Mouse (Mus musculus): ENCODE data around the gene Apoc2. TPM values are rescaled to one million over a fixed set of nuclear protein-coding genes. Genes with fewer than 3 reads are reported as not detected.

Gene Apoc2
- total and polyA plus RNA-seq, 2 experiments from 2014 or later, result 0.50 to 0.86 TPM

GRCm38 (mm10) chr7:19652614-19653013 lies 25.1 kb downstream of the Apoc2 start:
- 96% methylated on average over 2 of the region's 2 CpGs for WGBS
- DNase-seq, result no peak
- Histone ChIP-seq H3K4me3 (ENCODE audit: low read depth, low read length) (no peak overlapping the region), H3K4me2 (ENCODE audit: low read depth) (no peak overlapping the region), H3K9ac (no peak overlapping the region), H3K9me3 (ENCODE audit: low read length) (no peaks in the 10 kb centered on the region), H3K27me3 (ENCODE audit: insufficient read depth, low read length) (no peaks in the 10 kb centered on the region), H3K27ac (ENCODE audit: low read depth, low read length) (no peak overlapping the region), H3K4me1 (ENCODE audit: insufficient read depth) (no peaks in the 10 kb centered on the region), H3K36me3 (ENCODE audit: insufficient read depth) (peaks cover 62% of the 10 kb centered on the region)
- no peak for TF ChIP-seq CTCF (IDR thresholded peaks at IDR 0.05; ENCODE audit: low read depth)
- ATAC-seq, result no peak

- H3K9ac ChIP-seq, result no peak overlapping the region
- no peaks in the 10 kb centered on the region for H3K4me1 ChIP-seq (ENCODE audit: insufficient read depth)
- H3K4me2 ChIP-seq (ENCODE audit: low read depth), result no peak overlapping the region
- H3K27ac ChIP-seq (ENCODE audit: low read depth, low read length), result no peak overlapping the region
- H3K9me3 ChIP-seq (ENCODE audit: low read length), result no peaks in the 10 kb centered on the region
- DNase-seq, result no peak
- H3K36me3 ChIP-seq (ENCODE audit: insufficient read depth), result peaks cover 70% of the 10 kb centered on the region
- WGBS, result 93% methylated on average over 6 of the region's 6 CpGs
- ATAC-seq, result no peak
- no peaks in the 10 kb centered on the region for H3K27me3 ChIP-seq (ENCODE audit: insufficient read depth, low read length)
- TF ChIP-seq CTCF (IDR thresholded peaks at IDR 0.05; ENCODE audit: low read depth), result no peak
- no peak overlapping the region for H3K4me3 ChIP-seq (ENCODE audit: low read depth, low read length)
Observed at GRCm38 (mm10) chr7:19651063-19651786, 26.5 kb downstream of the Apoc2 start.

- no peak overlapping the region for H3K27ac ChIP-seq (ENCODE audit: low read depth, low read length)
- no peak for TF ChIP-seq CTCF (IDR thresholded peaks at IDR 0.05; ENCODE audit: low read depth)
- H3K4me1 ChIP-seq (ENCODE audit: insufficient read depth), result no peaks in the 10 kb centered on the region
- H3K9ac ChIP-seq, result no peak overlapping the region
- no peaks in the 10 kb centered on the region for H3K27me3 ChIP-seq (ENCODE audit: insufficient read depth, low read length)
- WGBS, result 93% methylated on average over 4 of the region's 4 CpGs
- no peak for ATAC-seq
- H3K4me3 ChIP-seq (ENCODE audit: low read depth, low read length), result no peak overlapping the region
- no peaks in the 10 kb centered on the region for H3K9me3 ChIP-seq (ENCODE audit: low read length)
- H3K36me3 ChIP-seq (ENCODE audit: insufficient read depth), result peaks cover 96% of the 10 kb centered on the region
- H3K4me2 ChIP-seq (ENCODE audit: low read depth), result no peak overlapping the region
- no peak for DNase-seq
Observed at GRCm38 (mm10) chr7:19641223-19641622, 36.5 kb downstream of the Apoc2 start.

GRCm38 (mm10) chr7:19635074-19635827 lies 42.5 kb downstream of the Apoc2 start:
- DNase-seq, result no peak
- ATAC-seq, result no peak
- H3K27ac ChIP-seq (ENCODE audit: low read depth, low read length), result no peak overlapping the region
- no peaks in the 10 kb centered on the region for H3K9me3 ChIP-seq (ENCODE audit: low read length)
- peaks cover 77% of the 10 kb centered on the region for H3K36me3 ChIP-seq (ENCODE audit: insufficient read depth)
- TF ChIP-seq CTCF (IDR thresholded peaks at IDR 0.05; ENCODE audit: low read depth), result no peak
- no peaks in the 10 kb centered on the region for H3K4me1 ChIP-seq (ENCODE audit: insufficient read depth)
- no peak overlapping the region for H3K9ac ChIP-seq
- 92% methylated on average over 11 of the region's 11 CpGs for WGBS
- H3K4me2 ChIP-seq (ENCODE audit: low read depth), result no peak overlapping the region
- H3K4me3 ChIP-seq (ENCODE audit: low read depth, low read length), result no peak overlapping the region
- no peaks in the 10 kb centered on the region for H3K27me3 ChIP-seq (ENCODE audit: insufficient read depth, low read length)

- Histone ChIP-seq H3K27ac (ENCODE audit: low read depth, low read length) (no peak overlapping the region), H3K4me2 (ENCODE audit: low read depth) (no peak overlapping the region), H3K4me3 (ENCODE audit: low read depth, low read length) (no peak overlapping the region), H3K36me3 (ENCODE audit: insufficient read depth) (peaks cover 72% of the 10 kb centered on the region), H3K4me1 (ENCODE audit: insufficient read depth) (no peaks in the 10 kb centered on the region), H3K9ac (no peak overlapping the region), H3K9me3 (ENCODE audit: low read length) (no peaks in the 10 kb centered on the region), H3K27me3 (ENCODE audit: insufficient read depth, low read length) (no peaks in the 10 kb centered on the region)
- DNase-seq (no peak), ATAC-seq (no peak)
- WGBS, result 100% methylated on average over 2 of the region's 2 CpGs
- TF ChIP-seq CTCF (IDR thresholded peaks at IDR 0.05; ENCODE audit: low read depth), result no peak
Observed at GRCm38 (mm10) chr7:19634591-19634990, 43.1 kb downstream of the Apoc2 start.

- no peak for ATAC-seq
- Histone ChIP-seq H3K36me3 (ENCODE audit: insufficient read depth) (peaks cover 65% of the 10 kb centered on the region), H3K9me3 (ENCODE audit: low read length) (no peaks in the 10 kb centered on the region), H3K27ac (ENCODE audit: low read depth, low read length) (no peak overlapping the region), H3K9ac (no peak overlapping the region), H3K4me1 (ENCODE audit: insufficient read depth) (no peaks in the 10 kb centered on the region), H3K27me3 (ENCODE audit: insufficient read depth, low read length) (no peaks in the 10 kb centered on the region), H3K4me3 (ENCODE audit: low read depth, low read length) (no peak overlapping the region), H3K4me2 (ENCODE audit: low read depth) (no peak overlapping the region)
- TF ChIP-seq CTCF (IDR thresholded peaks at IDR 0.05; ENCODE audit: low read depth), result no peak
- WGBS, result 96% methylated on average over 15 of the region's 15 CpGs
- no peak for DNase-seq
Observed at GRCm38 (mm10) chr7:19633855-19634254, 43.9 kb downstream of the Apoc2 start.

GRCm38 (mm10) chr7:19633197-19633596 lies 44.5 kb downstream of the Apoc2 start:
- Histone ChIP-seq H3K36me3 (ENCODE audit: insufficient read depth) (peaks cover 58% of the 10 kb centered on the region), H3K4me1 (ENCODE audit: insufficient read depth) (no peaks in the 10 kb centered on the region), H3K4me2 (ENCODE audit: low read depth) (no peak overlapping the region), H3K4me3 (ENCODE audit: low read depth, low read length) (no peak overlapping the region), H3K9ac (no peak overlapping the region), H3K9me3 (ENCODE audit: low read length) (no peaks in the 10 kb centered on the region), H3K27me3 (ENCODE audit: insufficient read depth, low read length) (no peaks in the 10 kb centered on the region), H3K27ac (ENCODE audit: low read depth, low read length) (no peak overlapping the region)
- DNase-seq (no peak), ATAC-seq (no peak)
- TF ChIP-seq CTCF (IDR thresholded peaks at IDR 0.05; ENCODE audit: low read depth), result no peak
- 90% methylated on average over 17 of the region's 17 CpGs for WGBS

Data from forebrain, postnatal 0 days (tissue).